Mouse (Mus musculus): Measurements from ENCODE around the gene Gp1ba. TPM values are rescaled to one million over a fixed set of nuclear protein-coding genes. Genes with fewer than 3 reads are reported as not detected.
A peak's percentile ranks its signal among the peaks of the same experiment; 100 is the strongest.

Gp1ba gene
- polyA plus RNA-seq, 1 experiment: 30.8 TPM

DNA sequence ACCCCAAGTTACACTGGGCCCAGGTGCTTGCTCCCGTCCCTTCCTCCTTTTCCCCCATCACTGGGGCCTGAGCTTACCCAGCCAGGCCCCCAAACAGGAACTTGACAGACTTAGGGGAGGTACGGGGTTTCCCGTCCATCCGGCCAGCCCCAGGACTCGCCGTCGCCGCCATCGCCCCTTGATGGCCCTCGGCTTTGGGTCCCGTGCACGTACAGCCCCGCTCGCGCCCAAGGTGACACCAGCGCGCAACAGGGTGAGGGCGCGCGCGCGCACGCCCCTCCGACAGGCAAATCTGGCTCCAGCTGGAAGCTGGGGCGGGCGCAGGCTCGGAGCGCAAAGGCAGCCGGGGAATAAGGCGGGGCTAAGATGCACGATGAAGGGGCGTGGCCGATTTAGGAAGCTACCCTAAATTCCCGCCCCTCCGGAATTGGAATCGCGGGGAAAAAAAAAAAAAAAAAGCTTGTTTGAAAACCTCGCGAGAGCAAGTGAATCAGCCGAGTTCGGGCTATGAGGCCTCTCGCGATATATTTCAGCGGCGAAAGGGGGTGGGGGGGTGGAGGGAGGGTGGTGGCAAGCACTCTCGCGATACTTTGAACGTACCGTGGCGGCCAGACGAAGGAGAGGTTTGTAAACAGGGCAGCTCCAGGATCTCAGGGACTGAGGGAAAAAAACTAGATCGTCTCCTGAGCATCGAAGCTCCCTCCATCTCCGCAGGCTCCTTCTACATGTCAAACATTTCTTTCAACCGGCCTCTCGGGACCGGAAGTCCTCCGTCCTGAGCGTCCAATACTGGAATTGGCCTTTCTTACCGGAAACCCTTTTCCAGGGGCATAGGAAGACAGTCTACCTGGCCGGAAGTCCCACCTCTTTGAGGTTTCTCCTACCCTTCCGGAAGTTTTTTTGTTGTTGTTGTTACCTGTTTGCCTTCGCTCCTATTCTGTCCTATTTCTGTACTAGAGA, 8.0 kb downstream of the Gp1ba start, which contains the start of the genes Rnf167 and Slc25a11:
Rnf167 (plus strand) TSS at position 545 of the 960 bp plus-strand sequence.
Slc25a11 (minus strand) TSS at position 789 of the 960 bp plus-strand sequence.
- TF ChIP-seq GATA1 (IDR thresholded peaks at IDR 0.05; ENCODE audit: low read length): no peak

DNA sequence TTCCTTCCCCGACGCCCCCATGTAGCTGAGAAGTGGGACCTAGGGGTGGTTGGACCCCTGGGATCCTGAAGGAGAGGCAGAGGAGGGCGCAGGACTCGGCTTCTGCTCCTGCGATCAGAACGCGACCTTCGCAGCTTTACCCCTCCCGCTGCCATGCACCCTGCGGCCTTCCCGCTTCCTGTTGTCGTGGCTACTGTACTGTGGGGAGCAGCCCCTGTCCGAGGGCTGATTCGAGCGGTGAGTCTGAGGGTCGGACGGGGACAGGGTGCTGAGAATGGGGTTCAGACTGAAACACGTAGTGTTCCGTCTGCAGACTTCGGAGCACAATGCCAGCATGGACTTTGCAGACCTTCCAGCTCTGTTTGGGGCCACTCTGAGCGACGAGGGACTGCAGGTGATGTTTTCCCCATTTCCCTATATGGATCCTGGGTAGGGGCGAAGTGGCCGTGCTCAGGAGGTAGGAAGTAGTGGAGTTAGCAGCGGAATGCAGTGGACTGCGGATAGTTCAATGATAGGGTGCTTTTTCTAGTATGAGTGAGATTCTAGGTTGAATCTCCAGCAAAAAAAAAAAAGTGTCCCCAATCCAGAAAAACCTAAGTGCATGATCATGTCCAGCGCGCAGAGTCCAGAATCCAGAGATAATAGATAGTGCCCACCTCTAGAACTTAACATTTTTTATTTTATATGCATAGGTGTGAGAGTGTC, 8.9 kb downstream of the Gp1ba start:
- no peak for TF ChIP-seq GATA1 (IDR thresholded peaks at IDR 0.05; ENCODE audit: low read length)

DNA sequence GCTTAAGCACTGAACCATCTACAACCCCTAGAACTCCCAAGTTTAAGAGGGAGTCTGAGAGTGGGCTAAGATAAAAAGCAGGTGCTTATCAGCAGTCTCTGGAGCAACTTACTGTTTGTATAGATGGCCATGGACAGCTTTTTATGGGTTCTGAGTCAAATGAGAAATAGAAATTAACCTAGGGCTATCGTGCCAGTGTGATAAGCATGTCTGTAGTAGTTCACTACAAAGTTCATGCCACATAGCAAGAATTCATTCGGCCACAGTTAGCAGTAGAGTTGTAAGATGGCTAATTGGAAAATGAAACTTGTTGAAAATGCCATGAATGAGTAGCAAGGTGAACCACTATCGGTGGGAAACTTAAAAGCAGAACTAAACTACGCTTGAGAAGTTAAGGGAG, 9.6 kb downstream of the Gp1ba start:
- peak; percentile 81 for TF ChIP-seq GATA1 (IDR thresholded peaks at IDR 0.05; ENCODE audit: low read length)

DNA sequence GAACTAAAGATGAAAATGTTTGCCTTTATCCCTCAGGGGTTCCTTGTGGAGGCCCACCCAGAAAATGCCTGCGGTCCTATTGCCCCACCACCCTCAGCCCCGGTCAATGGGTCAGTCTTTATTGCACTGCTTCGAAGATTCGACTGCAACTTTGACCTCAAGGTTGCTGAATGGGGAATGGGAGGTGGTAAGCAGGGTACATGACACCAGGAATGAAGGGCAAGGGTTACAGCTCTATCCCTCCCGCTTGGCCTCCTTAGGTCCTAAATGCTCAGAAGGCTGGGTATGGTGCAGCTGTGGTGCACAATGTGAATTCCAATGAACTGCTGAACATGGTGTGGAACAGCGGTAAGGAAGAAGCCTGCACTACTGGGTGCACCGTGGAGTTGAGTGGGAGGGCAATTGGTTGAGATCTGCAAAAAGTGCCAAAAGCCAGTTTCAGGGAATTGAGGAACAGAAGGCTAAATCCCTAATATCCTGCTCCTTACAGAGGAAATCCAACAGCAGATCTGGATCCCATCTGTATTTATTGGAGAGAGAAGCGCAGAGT, 10.3 kb downstream of the Gp1ba start:
- no peak for TF ChIP-seq GATA1 (IDR thresholded peaks at IDR 0.05; ENCODE audit: low read length)

DNA sequence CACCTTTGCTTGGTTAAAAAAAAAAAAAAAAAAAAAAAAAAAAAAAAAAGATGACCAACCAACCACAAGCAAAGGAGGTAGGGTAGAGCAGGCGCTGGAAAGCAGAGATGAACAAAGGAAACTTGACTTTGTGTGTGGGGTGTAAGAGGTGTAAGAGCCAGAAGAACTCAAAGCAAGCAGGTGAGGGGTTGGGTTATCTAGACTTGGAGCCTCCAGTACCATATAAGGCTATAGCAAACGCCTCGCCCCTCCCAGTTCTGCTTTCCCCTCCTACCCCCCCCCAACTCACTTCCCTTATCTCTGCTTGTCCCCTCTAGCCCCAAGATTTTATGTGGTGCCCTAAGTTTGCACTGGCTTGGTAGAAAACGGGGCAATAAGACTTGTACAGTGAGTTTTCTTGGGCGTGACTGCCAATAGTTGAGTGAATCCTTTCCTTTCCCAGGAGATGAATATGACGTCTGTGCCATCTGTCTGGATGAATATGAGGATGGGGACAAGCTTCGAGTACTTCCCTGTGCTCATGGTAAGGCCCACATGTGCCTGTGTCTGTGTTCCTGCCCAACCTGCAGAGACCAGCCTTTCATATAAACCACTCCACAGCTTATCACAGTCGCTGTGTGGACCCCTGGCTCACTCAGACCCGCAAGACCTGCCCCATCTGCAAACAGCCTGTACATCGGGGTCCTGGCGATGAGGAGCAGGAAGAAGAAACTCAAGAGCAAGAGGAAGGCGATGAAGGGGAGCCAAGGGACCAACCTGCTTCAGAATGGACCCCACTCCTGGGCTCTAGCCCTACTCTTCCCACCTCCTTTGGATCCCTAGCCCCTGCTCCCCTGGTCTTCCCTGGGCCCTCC, 11.6 kb downstream of the Gp1ba start:
- no peak for TF ChIP-seq GATA1 (IDR thresholded peaks at IDR 0.05; ENCODE audit: low read length)

DNA sequence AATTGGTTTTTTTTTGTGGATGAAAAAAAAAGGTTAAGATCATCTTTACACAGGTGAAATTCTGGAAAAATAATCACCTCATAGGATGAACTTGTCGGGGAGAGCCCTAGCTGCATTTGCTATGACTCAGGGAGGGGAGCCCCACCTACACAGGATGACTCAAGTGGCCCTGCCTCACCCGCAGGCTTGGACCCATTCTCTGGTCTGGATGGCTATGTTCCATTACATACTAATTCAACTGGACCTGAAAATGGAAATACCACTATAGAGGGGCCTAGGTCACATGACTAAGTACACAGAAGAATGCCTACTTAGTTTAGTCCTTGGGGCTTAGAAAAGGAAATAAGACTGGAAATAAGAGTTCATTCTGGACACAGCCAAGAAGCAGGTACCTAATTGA, 12.5 kb downstream of the Gp1ba start:
- TF ChIP-seq GATA1 (IDR thresholded peaks at IDR 0.05; ENCODE audit: low read length): no peak

DNA sequence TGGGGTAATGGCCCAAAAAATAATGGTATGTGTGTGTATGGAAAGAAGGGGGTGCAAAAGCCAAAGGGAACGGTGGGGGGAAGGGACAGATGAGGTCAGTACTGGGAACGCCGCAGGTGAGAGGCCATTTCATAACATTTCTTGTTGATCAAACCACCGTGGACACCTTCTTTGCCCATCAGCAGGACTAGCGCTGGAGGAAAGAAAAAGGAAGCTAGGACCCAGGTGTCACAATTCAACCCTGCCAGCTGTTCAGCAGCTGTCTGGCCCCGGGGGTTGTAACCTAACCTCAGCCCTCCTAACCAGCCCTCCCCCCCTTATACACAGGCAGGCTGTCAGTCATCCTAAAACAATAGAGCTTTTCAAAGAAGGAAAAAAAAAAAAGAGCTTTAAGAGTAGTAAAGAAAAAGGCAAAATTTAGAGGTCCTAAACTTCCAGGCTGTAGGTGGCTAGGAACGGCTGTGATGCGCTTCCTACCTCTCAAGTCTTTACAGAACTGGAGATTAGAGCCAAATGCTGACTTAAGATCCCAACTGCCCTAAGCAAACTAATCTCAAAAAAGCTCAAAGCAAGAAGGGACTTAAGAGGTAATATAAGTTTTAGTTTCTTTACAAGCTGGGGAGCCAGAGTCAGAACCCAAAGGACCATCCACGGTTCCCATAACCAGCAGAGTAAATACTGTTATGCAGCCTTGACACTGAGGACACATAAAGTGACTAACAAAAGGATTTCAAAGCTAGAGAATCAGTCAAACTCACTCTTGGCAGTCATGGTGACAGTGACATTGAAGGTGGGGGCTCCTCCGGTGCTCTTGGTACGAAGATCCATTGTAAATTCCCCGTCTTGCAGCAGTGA, 13.3 kb downstream of the Gp1ba start:
- TF ChIP-seq GATA1 (IDR thresholded peaks at IDR 0.05; ENCODE audit: low read length): no peak

DNA sequence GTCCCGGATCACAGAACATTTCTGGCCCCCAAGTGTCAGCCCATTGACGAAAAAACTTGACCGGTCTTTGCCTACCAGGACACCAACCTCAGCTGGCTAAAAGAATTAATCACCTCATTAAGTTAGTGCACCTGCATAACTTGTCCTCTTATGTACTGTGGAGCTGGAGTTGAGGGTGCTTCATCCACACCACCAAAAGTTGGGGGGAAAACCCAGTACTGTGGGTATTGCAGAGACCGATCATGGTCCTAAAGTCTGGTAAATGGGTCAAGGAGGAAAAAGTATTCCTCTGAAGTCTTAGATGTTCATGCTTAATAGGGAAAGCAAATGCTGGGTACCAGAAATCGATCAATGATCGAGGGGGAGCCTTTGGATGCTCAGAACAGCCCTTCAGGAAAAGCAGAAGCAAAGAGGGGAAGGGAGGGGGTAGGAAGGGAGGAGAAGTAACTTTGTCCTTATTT, 14.0 kb downstream of the Gp1ba start:
- TF ChIP-seq GATA1 (IDR thresholded peaks at IDR 0.05; ENCODE audit: low read length): no peak

DNA sequence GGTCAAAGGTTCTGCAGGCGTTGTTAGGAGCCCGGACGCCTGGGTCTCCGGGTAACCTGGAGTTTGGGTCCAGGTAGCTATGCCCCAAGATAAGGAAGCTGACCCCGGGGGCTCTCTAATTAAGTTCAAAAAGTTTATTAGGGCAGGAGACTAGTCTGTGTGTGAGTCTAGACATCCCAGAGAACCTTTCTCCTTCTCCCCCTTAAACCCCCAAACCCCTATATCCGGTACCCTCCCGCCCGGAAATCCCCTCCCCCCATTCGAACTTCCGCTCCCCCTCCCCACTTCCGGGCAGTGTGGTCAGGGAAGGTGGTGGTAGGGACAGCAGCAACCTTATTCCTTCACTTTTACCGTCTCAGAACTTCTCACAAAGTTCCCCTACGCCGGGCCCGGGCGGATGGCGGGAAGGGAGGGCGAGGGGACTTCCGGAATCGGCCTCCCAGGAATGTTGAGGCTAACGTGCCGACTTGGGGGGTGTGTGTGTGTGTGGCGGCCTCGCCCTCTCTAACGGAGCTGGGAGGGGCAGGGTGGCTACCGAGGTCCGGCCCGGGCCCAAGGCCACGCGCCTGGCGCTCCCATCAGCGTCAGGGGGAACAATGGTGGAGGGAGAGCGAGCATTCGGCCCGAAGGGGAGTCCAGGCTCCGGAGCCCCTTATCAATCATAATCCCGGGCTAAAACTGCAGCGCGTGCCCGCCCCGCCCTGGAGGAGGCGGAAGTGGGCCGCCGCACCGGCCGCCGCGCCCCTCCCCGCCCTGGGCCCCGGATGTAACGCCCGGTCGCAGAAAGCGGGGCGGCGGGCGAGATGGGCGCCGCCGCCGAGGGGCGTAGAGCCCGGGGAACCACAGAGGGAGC, 14.6 kb downstream of the Gp1ba start:
- TF ChIP-seq GATA1 (IDR thresholded peaks at IDR 0.05; ENCODE audit: low read length): no peak

DNA sequence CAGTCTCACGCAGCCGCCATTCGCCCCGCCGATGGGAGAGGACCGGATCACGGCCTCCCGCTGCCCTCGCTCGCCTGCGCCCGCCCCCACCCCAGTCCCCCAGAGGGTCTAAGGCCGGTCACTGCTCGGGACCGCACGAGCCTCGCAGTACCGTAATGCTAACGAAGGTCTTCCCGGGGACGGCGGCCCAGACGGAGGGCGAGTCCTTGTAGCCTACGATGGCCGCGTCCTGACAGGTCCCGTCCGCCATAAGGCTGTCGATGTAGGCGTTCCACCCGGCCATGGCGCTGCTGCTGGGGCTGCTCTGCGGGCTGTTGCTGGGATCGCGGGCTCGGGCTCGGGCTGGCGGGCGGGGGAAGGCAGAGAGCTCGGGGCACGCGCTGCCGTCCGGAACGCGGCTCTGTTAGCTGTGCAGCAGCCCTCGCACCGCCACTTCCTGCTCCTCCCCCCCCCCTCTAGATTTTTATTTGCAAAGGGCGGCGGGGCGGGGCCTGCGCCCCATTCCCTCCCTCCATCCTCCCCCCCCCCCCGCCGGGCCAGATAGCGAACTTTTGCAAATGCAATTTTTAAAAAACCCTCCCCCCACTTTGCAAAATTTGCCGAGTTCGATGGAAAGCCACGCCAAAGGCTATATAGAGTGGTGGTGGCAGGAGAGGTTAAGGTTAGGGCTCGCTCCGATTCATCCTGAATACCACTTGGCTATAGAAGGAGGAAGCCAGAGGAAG, 15.4 kb downstream of the Gp1ba start, which contains the start of gene Pfn1:
Pfn1 (minus strand) TSS at position 447 of the 725 bp plus-strand sequence.
- TF ChIP-seq GATA1 (IDR thresholded peaks at IDR 0.05; ENCODE audit: low read length): no peak

DNA sequence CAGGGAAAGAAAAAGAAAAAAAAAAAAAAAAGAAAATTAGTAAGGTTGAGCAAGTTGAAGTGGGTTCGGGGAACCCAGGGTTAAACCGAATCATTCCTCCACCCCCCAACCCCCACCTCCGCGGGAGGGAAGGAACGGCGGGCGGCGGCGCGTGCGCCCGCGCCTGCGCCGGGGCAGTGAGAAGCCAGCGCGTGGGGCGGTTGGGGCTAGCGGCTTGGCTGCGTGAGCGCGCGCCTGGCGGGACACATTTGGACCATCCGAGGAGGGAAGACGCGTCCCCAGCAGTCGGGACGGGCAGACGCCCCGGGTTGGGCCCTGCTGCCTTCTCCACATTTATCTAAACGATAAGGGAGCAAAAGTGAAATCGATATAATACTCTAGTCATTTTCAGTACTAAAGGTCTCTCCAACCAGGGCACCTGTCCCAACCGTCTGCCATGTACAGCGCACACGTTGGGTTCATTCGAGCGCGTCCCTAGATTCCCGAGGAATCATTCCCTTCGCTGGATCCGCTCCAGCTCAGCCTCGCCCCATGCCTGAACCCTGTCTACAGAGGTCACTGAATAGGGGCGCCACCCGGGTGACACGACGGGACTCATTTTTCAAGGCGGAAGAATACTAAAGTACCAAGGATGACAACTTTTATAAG, 16.1 kb downstream of the Gp1ba start:
- TF ChIP-seq GATA1 (IDR thresholded peaks at IDR 0.05; ENCODE audit: low read length): no peak
